Mouse (Mus musculus) megakaryocyte, adult 5-6 weeks (primary cell): ENCODE data around the gene 1700010I14Rik. TPM values are rescaled to one million over a fixed set of nuclear protein-coding genes. Genes with fewer than 3 reads are reported as not detected.

ENCODE experiments used
- ATAC-seq: 2 replicates; pipeline ENCODE4 v1.8.0; 2016; ENCODE audit warnings: mild to moderate bottlenecking, inconsistent platforms; ENCODE audit not compliant: poor library complexity, severe bottlenecking
- total RNA-seq, 2 experiments: library from RNA; stranded (forward) in 1 of 2; stranded (reverse) in 1 of 2; fragments of 153-499, 151-499 nt in 1 of 2; fragments of 221-1000, 200-1000 nt in 1 of 2; gene quantifications; 2 replicates each; pipeline versions ENCODE4 v1.2.3 to v1.2.4; 2015 to 2017

1700010I14Rik gene
- total RNA-seq, 2 experiments from 2014 or later = 2.8 to 3.2 TPM

DNA sequence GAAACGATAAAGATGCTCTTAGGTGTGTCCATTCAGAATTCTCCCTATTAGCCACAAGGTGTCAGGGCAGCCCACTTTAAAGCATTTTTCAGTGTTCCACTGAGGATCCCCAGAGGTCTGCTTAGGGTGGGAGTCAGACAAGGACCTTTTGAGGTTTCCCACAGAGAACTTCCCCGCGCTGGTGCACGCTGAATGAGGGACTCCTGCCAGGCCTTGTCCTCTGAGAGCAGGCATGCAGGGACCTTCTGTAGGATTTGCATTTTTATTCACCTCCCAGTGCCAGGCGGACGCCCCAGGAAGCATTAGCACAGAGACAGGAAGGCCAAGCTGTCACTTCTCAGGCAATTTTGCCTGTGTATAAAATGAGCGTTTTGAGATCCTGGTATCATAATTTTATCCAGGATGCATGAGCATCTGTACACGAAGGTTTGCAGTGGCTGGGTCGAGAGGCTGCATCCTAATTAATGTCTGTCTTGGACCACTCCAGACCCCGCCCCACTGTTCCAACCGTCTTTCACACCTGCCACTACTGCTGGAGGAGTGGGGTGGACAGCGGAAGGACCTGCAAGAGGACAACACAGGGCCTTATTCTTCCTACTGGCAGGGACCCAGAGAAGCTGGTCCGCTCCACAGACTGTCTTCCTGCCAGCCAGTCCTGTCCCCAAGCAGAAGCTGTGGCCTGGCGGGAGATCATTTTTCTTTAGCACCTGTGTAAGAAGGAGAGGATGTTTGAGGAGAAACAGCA is 35.2 kb downstream of the 1700010I14Rik start:
- ATAC-seq = no peak

DNA sequence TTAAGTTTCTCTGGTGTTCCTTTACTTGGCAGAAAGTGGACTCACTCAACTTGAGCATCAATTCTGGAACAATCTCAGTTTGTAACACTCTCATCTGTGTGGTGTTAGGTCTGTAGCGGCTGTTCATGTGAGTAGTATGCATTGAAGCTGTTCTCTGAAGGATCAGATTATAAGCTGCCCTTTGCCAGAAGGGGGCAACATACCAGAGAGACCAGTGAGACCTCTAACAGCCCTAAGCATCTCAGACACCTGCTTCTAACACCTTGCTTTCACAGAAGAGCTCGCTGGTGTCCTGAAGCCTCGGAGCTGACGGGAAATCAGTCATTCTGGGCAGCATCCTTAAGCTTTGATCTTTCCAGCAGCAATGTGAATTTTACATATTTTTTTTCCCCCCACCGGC is 42.0 kb downstream of the 1700010I14Rik start:
- ATAC-seq = no peak

DNA sequence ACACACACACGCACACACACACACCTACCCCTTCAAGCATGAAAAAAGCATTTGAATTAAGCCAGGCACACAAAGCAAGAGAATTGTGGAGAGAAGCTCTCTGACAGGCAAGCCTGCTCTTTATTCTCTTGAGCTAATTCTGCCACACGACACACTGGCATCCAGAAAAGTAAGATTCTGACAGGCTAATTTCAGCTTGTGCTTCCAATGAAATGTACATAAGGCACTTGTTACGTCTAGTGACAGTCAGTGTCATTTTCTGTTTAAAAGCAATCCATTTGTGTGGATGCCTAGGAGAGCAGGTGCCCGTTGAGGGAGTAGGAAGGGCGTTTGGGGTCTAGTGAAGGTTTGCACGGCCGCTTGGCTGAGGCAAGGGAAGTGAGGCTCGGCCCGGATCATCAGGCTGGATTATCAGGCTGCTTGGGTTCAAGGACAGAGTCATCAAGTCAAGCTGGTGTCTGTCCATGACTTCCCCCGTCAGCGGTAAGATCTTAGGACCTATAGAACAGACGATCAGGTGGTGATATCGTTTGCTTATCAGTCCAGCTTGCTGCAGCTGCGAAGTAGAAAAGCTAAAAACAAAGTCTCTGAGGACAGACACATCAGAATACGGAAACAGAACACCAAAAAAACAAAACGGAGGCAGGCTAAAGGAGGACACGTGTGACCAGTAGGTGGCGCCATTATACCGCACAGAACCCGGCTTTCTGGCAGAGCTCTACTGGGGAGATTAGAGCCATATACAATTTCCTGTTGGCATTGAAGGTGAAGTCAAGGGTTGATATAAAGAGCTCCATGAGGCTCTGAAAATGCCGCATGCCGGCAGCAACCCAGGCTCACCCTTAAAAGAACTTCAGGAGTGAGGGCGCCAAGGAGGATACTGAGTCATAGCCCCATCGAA is 43.4 kb downstream of the 1700010I14Rik start:
- peak; percentile 88 for ATAC-seq

DNA sequence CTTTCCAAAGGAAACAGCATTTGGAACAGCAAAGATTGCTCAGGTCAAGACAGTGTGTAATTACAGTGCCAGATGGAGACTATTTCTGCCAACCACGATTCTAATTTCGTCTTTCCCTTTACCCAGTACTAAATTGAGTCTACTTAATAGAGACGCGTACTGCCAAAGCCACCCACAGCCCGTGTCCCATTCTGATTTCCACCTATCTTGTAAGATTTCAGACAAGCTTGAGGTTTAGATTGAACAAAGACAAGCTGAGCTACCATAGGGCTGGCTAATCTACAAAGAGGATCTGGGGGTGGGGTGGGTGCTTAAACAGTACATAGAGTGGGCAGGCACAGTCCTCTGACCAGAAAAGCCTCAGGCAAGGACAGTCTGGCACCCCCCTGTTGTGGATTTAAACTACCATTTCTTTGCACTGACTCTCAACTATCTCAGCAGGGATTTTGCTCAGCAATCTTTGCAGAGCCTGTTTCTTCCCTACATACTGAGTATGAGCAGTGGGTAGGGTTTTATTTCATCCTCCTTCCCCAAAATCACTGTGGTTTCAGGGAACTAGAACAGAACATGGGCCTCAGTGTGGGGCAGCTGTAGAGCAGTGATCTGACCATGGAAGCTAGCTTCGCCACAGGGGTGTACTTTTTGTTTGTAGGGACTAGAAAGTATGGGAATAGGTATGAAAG is 44.4 kb downstream of the 1700010I14Rik start:
- ATAC-seq = no peak

DNA sequence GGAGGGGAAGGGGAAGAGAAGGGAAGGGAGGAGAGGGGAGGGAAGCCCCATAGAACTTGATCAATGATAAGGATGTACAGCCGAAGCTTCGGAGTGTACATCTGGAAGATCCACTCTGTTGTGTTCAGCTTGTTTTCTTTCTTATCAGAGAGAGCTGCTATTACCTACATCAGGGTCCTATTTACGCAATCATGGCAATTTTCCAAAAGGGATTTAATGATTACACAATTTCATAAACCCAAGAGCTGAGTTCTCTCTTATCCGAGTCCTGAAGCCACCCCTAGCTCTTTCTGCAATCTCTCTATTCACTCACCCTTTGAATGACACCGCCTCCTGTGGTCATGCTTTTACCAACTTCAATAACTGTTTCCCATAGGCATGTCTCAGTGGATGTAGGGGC is 45.4 kb downstream of the 1700010I14Rik start:
- ATAC-seq = no peak

DNA sequence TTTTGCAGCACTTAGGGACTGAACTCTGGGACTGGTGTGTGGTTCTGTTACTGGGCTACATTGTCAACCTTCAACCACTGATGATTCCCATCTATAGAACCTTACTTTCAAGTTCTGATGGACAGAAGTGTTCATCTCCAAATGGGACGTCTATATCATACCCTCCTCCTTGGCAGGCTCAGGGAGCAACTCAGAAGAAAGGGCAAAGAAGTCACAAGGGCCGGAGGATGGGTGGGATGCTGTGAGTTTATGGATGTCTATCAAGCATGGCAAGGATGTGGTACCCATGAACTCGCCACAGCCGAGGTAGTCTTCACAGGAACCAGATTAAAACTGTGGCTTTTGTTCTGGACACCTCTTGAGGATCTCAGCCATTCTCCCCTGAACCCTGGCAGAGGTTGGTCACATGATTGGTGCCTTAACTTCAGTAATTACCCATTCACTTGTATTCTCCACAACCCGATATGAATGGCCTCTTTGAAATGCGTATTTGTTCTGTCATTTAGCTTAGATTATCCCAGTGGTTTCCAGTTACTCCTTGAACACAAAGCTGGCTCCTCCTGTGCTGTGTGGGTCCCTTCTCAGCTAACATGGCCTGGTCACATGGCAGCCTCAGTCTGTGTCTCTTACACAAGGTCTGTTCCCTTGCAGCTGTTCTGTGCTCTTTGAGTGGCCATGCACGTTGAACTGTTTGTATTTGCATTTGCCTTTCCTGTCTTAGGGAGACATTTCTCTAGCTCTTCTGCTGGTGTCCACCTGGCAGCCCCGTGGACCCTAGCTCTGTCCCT is 47.6 kb downstream of the 1700010I14Rik start:
- no peak for ATAC-seq

DNA sequence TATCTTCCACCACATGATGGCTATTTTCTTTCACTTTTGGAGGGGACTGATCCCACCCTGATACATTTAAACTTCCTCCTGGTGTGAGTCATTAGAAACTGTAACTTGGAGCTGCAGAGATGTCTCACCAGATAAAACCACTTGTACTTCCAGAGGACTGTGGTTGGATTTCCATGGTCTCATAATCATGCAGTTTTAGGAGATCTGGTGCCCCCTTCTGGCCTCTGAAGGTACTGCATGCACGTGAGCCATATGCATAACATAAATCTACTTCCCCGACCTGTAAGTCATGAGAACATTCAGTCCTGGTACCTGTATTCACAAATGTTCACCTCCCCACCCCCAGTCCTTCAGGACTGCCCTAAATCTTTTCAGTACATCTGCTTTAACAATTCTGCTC is 54.6 kb downstream of the 1700010I14Rik start:
- peak; percentile 52; the same call in 1 of the 2 replicates for ATAC-seq

DNA sequence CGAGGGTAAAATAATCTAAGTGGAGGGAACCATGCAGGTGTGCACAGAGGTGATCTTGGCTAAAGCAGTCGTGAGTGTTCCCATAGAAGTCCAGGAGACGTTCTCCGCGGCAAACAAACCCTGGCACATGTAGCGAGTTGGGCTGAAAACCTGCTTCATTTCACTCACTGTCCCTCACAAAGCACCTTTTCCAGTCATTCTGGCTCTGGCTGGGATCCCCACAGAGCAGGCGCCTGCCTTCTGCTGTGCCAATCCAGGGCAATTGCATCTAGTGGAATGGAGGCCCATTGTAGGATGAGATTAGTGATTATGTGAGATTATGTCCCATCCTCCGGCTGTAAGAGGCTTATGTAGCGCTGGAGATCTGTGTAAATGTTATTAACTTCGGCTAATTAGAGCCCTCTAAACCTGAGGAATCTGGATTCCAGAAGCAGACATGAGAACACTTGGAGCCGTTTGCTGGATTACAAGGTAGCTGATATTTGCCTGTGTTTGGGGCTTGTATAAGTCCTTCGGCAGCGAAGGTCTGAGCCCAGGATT is 64.4 kb downstream of the 1700010I14Rik start:
- ATAC-seq = no peak

DNA sequence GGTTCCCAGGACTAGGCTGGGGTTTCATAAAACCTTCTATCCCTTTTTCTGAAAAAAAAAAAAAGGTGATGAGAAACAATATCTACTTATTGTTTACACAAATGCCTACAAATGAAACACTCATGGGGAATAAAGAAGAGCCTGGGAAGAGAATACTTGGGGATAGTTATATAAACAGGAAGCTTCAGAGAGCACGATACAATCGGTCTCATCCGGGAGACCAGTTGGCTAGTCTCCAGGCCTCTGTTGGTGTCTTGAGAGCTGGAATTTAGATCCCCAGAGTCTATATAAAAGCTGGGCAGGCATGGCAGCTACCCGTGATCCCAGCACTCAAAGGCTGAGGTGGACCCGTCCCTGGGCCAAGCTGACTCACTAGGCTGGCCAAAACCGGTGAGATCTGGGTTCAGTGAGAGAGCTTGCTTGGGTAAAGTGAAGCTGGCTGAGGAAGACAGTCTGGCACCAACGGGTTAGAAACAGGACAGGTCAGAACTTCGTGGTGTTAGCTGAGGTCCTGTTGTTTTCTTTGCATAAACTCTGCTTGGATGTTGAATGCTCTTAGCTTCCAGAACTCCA is 71.3 kb downstream of the 1700010I14Rik start:
- ATAC-seq = no peak
